Mouse (Mus musculus) frontal cortex, adult (tissue): ENCODE results near the gene Smim20.
A peak's percentile ranks its signal among the peaks of the same experiment; 100 is the strongest.

Experiments
- ATAC-seq: cut with Nextera tagmentation; 2 replicates; pipeline ENCODE4 v1.9.2; 2017; ENCODE audit warnings: mild to moderate bottlenecking, moderate library complexity, mixed read lengths; ENCODE audit not compliant: low TSS enrichment

Smim20 gene

GRCm38 (mm10) chr5:53266931-53267853 lies at the start of gene Smim20:
Gene Smim20 (plus strand): TSS chr5:53267083.
- peak; percentile 84 for ATAC-seq

GRCm38 (mm10) chr5:53225434-53225833 lies 41.4 kb upstream of the Smim20 start:
- ATAC-seq = no peak

GRCm38 (mm10) chr5:53230560-53230959 lies 36.3 kb upstream of the Smim20 start:
- ATAC-seq = no peak

- ATAC-seq = no peak
These were observed 31.3 kb upstream of the Smim20 start for GRCm38 (mm10) chr5:53235551-53235950.

GRCm38 (mm10) chr5:53236136-53236535 lies 30.7 kb upstream of the Smim20 start:
- ATAC-seq = peak; percentile 42; the same call in 1 of the 2 replicates

GRCm38 (mm10) chr5:53236749-53237148 lies 30.1 kb upstream of the Smim20 start:
- no peak for ATAC-seq

- ATAC-seq = peak; percentile 35
These were observed 28.1 kb upstream of the Smim20 start for GRCm38 (mm10) chr5:53238761-53239160.

GRCm38 (mm10) chr5:53239189-53239588 lies 27.7 kb upstream of the Smim20 start:
- ATAC-seq = no peak

- ATAC-seq = no peak
These were observed 26.9 kb upstream of the Smim20 start for GRCm38 (mm10) chr5:53239831-53240440.

GRCm38 (mm10) chr5:53241109-53241508 lies 25.8 kb upstream of the Smim20 start:
- no peak for ATAC-seq

GRCm38 (mm10) chr5:53241963-53242362 lies 24.9 kb upstream of the Smim20 start:
- no peak for ATAC-seq

- ATAC-seq = peak; percentile 81
These were observed 23.9 kb upstream of the Smim20 start for GRCm38 (mm10) chr5:53242865-53243499.

- no peak for ATAC-seq
These were observed 22.9 kb upstream of the Smim20 start for GRCm38 (mm10) chr5:53243933-53244332.

- ATAC-seq = peak; percentile 21; the same call in 1 of the 2 replicates
These were observed 18.4 kb upstream of the Smim20 start for GRCm38 (mm10) chr5:53248499-53248898.

- no peak for ATAC-seq
These were observed 17.3 kb upstream of the Smim20 start for GRCm38 (mm10) chr5:53249431-53250061.

- no peak for ATAC-seq
These were observed 12.7 kb upstream of the Smim20 start for GRCm38 (mm10) chr5:53254154-53254553.

GRCm38 (mm10) chr5:53254821-53255220 lies 12.1 kb upstream of the Smim20 start:
- no peak for ATAC-seq

GRCm38 (mm10) chr5:53258038-53258786 lies 8.7 kb upstream of the Smim20 start:
- peak; percentile 55 for ATAC-seq

- ATAC-seq = peak; percentile 75
These were observed 7.0 kb upstream of the Smim20 start for GRCm38 (mm10) chr5:53259894-53260293.

GRCm38 (mm10) chr5:53261999-53262398 lies 4.9 kb upstream of the Smim20 start:
- ATAC-seq = no peak

GRCm38 (mm10) chr5:53264061-53264460 lies 2.8 kb upstream of the Smim20 start:
- no peak for ATAC-seq
